Mouse (Mus musculus): Measurements from ENCODE around the gene Frmd4a.

Frmd4a gene

GRCm38 (mm10) chr2:4511080-4511386, 493.5 kb downstream of the Frmd4a start:
- in situ Hi-C loops (cut with MboI; ENCODE audit: low pct_unique_long_range_greater_than_20kb in 1 of 2, low sequenced_read_pairs in 2 of 2, unreplicated experiment in 1 of 2), result no loop called here

GRCm38 (mm10) chr2:4512607-4513006, 495.1 kb downstream of the Frmd4a start:
- in situ Hi-C loops (cut with MboI; ENCODE audit: low pct_unique_long_range_greater_than_20kb in 1 of 2, low sequenced_read_pairs in 2 of 2, unreplicated experiment in 1 of 2), result no loop called here

- in situ Hi-C loops (cut with MboI; ENCODE audit: low pct_unique_long_range_greater_than_20kb in 1 of 2, low sequenced_read_pairs in 2 of 2, unreplicated experiment in 1 of 2), result no loop called here
Observed at GRCm38 (mm10) chr2:4515910-4516309, 498.4 kb downstream of the Frmd4a start.

- in situ Hi-C loops (cut with MboI; ENCODE audit: low pct_unique_long_range_greater_than_20kb in 1 of 2, low sequenced_read_pairs in 2 of 2, unreplicated experiment in 1 of 2), result no loop called here
Observed at GRCm38 (mm10) chr2:4516819-4517552, 499.5 kb downstream of the Frmd4a start.

GRCm38 (mm10) chr2:4517553-4518125, 500.1 kb downstream of the Frmd4a start:
- in situ Hi-C loops (cut with MboI; ENCODE audit: low pct_unique_long_range_greater_than_20kb in 1 of 2, low sequenced_read_pairs in 2 of 2, unreplicated experiment in 1 of 2), result no loop called here

- in situ Hi-C loops (cut with MboI; ENCODE audit: low pct_unique_long_range_greater_than_20kb in 1 of 2, low sequenced_read_pairs in 2 of 2, unreplicated experiment in 1 of 2), result no loop called here
Observed at GRCm38 (mm10) chr2:4518549-4518948, 501.0 kb downstream of the Frmd4a start.

- in situ Hi-C loops (cut with MboI; ENCODE audit: low pct_unique_long_range_greater_than_20kb in 1 of 2, low sequenced_read_pairs in 2 of 2, unreplicated experiment in 1 of 2), result no loop called here
Observed at GRCm38 (mm10) chr2:4522769-4523487, 505.4 kb downstream of the Frmd4a start.

- in situ Hi-C loops (cut with MboI; ENCODE audit: low pct_unique_long_range_greater_than_20kb in 1 of 2, low sequenced_read_pairs in 2 of 2, unreplicated experiment in 1 of 2), result no loop called here
Observed at GRCm38 (mm10) chr2:4527094-4527493, 509.6 kb downstream of the Frmd4a start.

- in situ Hi-C loops (cut with MboI; ENCODE audit: low pct_unique_long_range_greater_than_20kb in 1 of 2, low sequenced_read_pairs in 2 of 2, unreplicated experiment in 1 of 2), result no loop called here
Observed at GRCm38 (mm10) chr2:4529254-4529729, 511.8 kb downstream of the Frmd4a start.

- in situ Hi-C loops (cut with MboI; ENCODE audit: low pct_unique_long_range_greater_than_20kb in 1 of 2, low sequenced_read_pairs in 2 of 2, unreplicated experiment in 1 of 2), result no loop called here
Observed at GRCm38 (mm10) chr2:4531533-4532197, 514.1 kb downstream of the Frmd4a start.

GRCm38 (mm10) chr2:4532198-4532568, 514.7 kb downstream of the Frmd4a start:
- in situ Hi-C loops (cut with MboI; ENCODE audit: low pct_unique_long_range_greater_than_20kb in 1 of 2, low sequenced_read_pairs in 2 of 2, unreplicated experiment in 1 of 2), result no loop called here

- in situ Hi-C loops (cut with MboI; ENCODE audit: low pct_unique_long_range_greater_than_20kb in 1 of 2, low sequenced_read_pairs in 2 of 2, unreplicated experiment in 1 of 2), result no loop called here
Observed at GRCm38 (mm10) chr2:4532945-4533344, 515.4 kb downstream of the Frmd4a start.

- in situ Hi-C loops (cut with MboI; ENCODE audit: low pct_unique_long_range_greater_than_20kb in 1 of 2, low sequenced_read_pairs in 2 of 2, unreplicated experiment in 1 of 2), result no loop called here
Observed at GRCm38 (mm10) chr2:4535187-4535864, 517.8 kb downstream of the Frmd4a start.

- in situ Hi-C loops (cut with MboI; ENCODE audit: low pct_unique_long_range_greater_than_20kb in 1 of 2, low sequenced_read_pairs in 2 of 2, unreplicated experiment in 1 of 2), result no loop called here
Observed at GRCm38 (mm10) chr2:4541330-4541729, 523.8 kb downstream of the Frmd4a start.

GRCm38 (mm10) chr2:4541844-4542628, 524.5 kb downstream of the Frmd4a start:
- in situ Hi-C loops (cut with MboI; ENCODE audit: low pct_unique_long_range_greater_than_20kb in 1 of 2, low sequenced_read_pairs in 2 of 2, unreplicated experiment in 1 of 2), result no loop called here

- in situ Hi-C loops (cut with MboI; ENCODE audit: low pct_unique_long_range_greater_than_20kb in 1 of 2, low sequenced_read_pairs in 2 of 2, unreplicated experiment in 1 of 2), result no loop called here
Observed at GRCm38 (mm10) chr2:4542629-4543416, 525.3 kb downstream of the Frmd4a start.

GRCm38 (mm10) chr2:4543417-4543775, 525.9 kb downstream of the Frmd4a start:
- in situ Hi-C loops (cut with MboI; ENCODE audit: low pct_unique_long_range_greater_than_20kb in 1 of 2, low sequenced_read_pairs in 2 of 2, unreplicated experiment in 1 of 2), result no loop called here

Data from mouse embryonic stem cell (cell line).